Mouse (Mus musculus): ENCODE data around the gene Myadml2.

DNA sequence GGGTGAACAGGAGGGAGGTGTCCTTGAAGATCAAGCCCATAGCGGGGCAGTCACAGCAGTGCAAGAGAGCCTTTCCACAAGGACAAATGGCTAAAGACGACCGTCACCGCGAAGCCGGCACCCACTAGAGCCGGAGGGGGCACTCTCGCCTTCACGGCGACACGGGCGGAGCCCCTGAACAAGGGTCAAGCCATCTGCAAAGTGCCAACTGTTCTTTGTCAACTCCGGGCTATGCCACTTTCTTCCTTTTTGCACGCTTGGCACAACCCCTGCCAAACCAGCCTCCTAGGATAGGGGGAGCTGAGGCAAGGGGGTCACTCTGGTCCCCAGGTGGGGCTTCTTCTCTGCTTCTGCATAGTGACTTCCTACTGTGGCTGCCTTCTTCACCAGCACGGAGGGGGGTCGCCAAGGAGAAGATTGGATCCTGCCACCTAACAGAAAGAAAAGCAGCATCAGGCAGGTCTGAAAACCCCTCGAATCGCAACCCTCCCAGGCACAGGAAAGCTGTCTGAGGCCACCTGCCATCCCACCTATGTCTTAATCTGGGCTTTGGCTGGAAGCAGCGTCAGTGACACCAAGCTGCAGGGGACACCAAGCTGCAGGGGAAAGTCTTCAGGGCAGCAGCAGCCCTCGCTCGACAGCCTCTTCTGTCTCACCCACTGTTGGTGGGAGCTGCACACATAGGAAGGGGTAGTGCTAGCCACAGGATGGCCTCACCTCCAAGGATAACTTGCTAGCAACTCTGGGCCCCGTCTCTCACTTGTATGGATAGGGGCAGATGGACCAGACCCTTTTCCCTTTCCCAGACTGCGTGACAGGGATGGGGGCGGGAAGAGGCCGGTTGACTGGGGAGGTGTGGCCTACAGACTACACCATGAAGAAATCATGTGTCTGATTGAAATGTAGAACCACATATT, 29.1 kb downstream of the Myadml2 start:
- TF ChIP-seq CTCF (IDR thresholded peaks at IDR 0.05; ENCODE audit: low read depth): no peak
- TF ChIP-seq EP300 (IDR thresholded peaks at IDR 0.05; ENCODE audit: low read depth): no peak

Data from heart, postnatal 0 days (tissue).